Mouse (Mus musculus): ENCODE data around the gene Gm2004.
"Not testable (repeated sequence)": the region's sequence is repeated elsewhere in the genome, so short reads cannot be mapped to it uniquely, and the experiment has no call there.

The Gm2004 gene

DNA sequence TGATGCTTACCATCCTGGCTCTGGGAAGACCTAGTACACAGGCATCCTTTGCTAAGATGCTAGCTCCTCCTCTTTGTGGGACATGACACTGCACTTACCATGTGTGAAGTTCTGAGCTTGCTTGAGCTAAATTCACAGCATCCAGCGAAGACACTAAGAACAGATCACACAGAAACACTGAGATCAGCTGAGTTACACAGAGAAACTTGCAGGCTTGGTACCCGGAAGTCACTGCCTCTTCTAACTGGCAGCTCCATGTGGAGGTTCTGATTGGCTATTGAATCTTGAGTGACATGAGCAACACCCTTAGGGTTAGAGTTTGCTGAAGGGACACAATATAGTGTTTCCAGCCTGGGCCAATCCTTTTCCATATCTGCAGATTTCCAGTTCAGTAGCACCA is at the start of gene Gm2004:
Gene Gm2004 (minus strand): TSS at position 101 of the 400 bp plus-strand sequence.
- DNase-seq, result not testable (repeated sequence)
